Mouse (Mus musculus): Measurements from ENCODE around the gene Mark3. TPM values are rescaled to one million over a fixed set of nuclear protein-coding genes. Genes with fewer than 3 reads are reported as not detected.
A peak's percentile ranks its signal among the peaks of the same experiment; 100 is the strongest.
"Not testable (repeated sequence)": the region's sequence is repeated elsewhere in the genome, so short reads cannot be mapped to it uniquely, and the experiment has no call there.

Mark3 gene
- total and polyA plus RNA-seq, 3 experiments, result 43.9 to 71.6 TPM; not detected in 1

DNA sequence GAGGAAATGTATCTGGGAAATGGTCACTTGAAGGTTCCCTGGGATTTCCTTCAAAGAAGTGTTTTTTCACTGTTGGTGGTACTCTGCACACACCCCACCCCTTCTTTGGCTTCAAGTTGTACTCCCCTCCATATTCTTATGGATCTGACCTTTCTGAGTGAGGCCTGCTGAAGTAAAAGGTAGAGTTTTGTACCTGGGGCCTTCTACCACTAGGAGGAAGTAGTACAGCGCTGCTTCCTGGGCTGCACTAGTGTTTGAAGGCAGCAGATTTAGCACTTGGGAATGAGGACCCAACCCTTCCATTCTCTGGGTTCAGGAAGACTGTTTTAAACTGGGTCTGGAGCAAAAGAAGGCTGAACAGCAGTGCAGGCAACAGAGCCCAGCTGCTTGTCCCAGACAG is 23.6 kb upstream of the Mark3 start:
- Histone ChIP-seq H3K4me3 (ENCODE audit: control insufficient read depth in 1 of 2, insufficient read depth in 1 of 2, low read depth in 2 of 2, low read length in 2 of 2) (no peak overlapping the region), H3K9me3 (replicated peaks; ENCODE audit: insufficient read depth, low read length) (no peaks in the 10 kb centered on the region), H3K27ac (ENCODE audit: control insufficient read depth, low read depth, low read length) (no peak overlapping the region), H3K79me2 (ENCODE audit: control insufficient read depth, insufficient read depth, low read length, poor library complexity) (no peaks in the 10 kb centered on the region), H3K36me3 (ENCODE audit: control insufficient read depth in 1 of 2, insufficient read depth in 2 of 2, low read length in 2 of 2) (peaks cover 3 to 6% of the 10 kb centered on the region in 2 experiments; a peak in 2 of 4 replicates), H3K4me1 (ENCODE audit: control insufficient read depth in 1 of 2, insufficient read depth in 2 of 2, low read length in 2 of 2) (0 out of 4 replicates have a peak, but pooled peaks cover 0 to 2% of the 10 kb centered on the region in 2 experiments), H3K9ac (ENCODE audit: control insufficient read depth, low read depth, low read length, poor library complexity, severe bottlenecking) (no peak overlapping the region), H3K27me3 (ENCODE audit: control insufficient read depth in 1 of 2, insufficient read depth in 2 of 2, low read length in 2 of 2) (no peaks in the 10 kb centered on the region)
- DNase-seq (ENCODE audit: low read depth, low spot score), result no peak
- TF ChIP-seq MXI1 (IDR thresholded peaks at IDR 0.05; ENCODE audit: low read depth, low read length) (no peak), USF2 (IDR thresholded peaks at IDR 0.05; ENCODE audit: borderline replicate concordance in 1 of 2, insufficient read depth in 1 of 2, low read depth in 1 of 2, low read length in 2 of 2) (no peak), SMC3 (IDR thresholded peaks at IDR 0.05; ENCODE audit: low read depth, low read length) (peak; percentile 8; the same call in 1 of the 2 replicates), NELFE (IDR thresholded peaks at IDR 0.05; ENCODE audit: low read depth, low read length) (no peak), CTCF (IDR thresholded peaks at IDR 0.05 in 2 of 3, conservative IDR thresholded peaks at IDR 0.05 in 1 of 3; ENCODE audit: control insufficient read depth in 1 of 3, insufficient read depth in 1 of 3, low read depth in 2 of 3, low read length in 3 of 3, poor library complexity in 1 of 3, severe bottlenecking in 1 of 3) (peak in 1 of 3 experiments; percentile 17; a peak in 1 of 6 replicates)

DNA sequence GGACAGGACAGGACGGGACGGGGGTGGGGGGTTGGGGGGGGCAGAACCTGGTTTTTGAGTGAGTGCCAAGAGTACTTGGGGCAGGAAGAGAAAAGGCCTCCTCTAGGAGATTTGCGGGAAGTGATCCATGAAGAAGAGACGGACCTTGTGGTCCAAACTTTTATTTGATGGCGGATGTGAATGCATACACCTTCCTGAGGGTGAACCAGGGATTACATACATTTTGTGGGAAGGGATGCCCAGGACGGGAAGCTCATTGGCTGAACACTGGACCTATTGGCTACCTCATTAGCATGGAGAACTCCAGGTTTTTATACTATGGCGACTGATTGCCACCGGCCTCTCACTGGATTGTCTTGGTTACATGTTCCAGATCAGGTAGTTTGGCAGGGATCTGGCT is 22.0 kb upstream of the Mark3 start:
- Histone ChIP-seq H3K4me1 (ENCODE audit: control insufficient read depth in 1 of 2, insufficient read depth in 2 of 2, low read length in 2 of 2) (0 out of 4 replicates have a peak, but pooled peaks cover 0 to 3% of the 10 kb centered on the region in 2 experiments), H3K9me3 (replicated peaks; ENCODE audit: insufficient read depth, low read length) (no peaks in the 10 kb centered on the region), H3K27me3 (ENCODE audit: control insufficient read depth in 1 of 2, insufficient read depth in 2 of 2, low read length in 2 of 2) (no peaks in the 10 kb centered on the region), H3K36me3 (ENCODE audit: control insufficient read depth in 1 of 2, insufficient read depth in 2 of 2, low read length in 2 of 2) (peaks cover 1% of the 10 kb centered on the region in 2 experiments; a peak in 1 of 4 replicates), H3K79me2 (ENCODE audit: control insufficient read depth, insufficient read depth, low read length, poor library complexity) (no peaks in the 10 kb centered on the region), H3K9ac (ENCODE audit: control insufficient read depth, low read depth, low read length, poor library complexity, severe bottlenecking) (no peak overlapping the region), H3K4me3 (ENCODE audit: control insufficient read depth in 1 of 2, insufficient read depth in 1 of 2, low read depth in 2 of 2, low read length in 2 of 2) (no peak overlapping the region), H3K27ac (ENCODE audit: control insufficient read depth, low read depth, low read length) (no peak overlapping the region)
- DNase-seq (ENCODE audit: low read depth, low spot score), result no peak
- no peak for TF ChIP-seq GATA1 (IDR thresholded peaks at IDR 0.05; ENCODE audit: low read depth, low read length)
- TF ChIP-seq NELFE (IDR thresholded peaks at IDR 0.05; ENCODE audit: low read depth, low read length), result no peak
- no peak for TF ChIP-seq MYC (IDR thresholded peaks at IDR 0.05; ENCODE audit: low read depth, low read length)

DNA sequence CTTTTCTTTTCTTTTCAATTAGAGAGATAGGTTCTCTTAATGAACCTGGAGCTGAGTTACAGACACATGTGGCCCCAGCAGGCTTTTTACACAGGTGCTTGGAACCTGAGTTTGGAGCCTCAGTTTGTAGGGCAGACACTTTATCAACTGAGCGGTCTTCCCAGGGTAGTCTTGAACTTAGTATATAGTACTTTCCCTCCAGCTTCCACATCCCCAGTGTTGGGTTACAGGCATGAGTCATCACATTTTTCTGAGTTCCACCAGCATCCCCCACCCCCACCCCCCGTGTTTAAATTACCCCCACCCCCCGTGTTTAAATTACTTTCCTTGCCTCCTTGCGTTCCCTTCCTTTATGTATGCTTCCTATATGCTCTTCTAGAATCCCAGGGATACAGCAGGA is 19.0 kb upstream of the Mark3 start:
- Histone ChIP-seq H3K9ac (ENCODE audit: control insufficient read depth, low read depth, low read length, poor library complexity, severe bottlenecking) (no peak overlapping the region), H3K27me3 (ENCODE audit: control insufficient read depth in 1 of 2, insufficient read depth in 2 of 2, low read length in 2 of 2) (no peaks in the 10 kb centered on the region), H3K4me1 (ENCODE audit: control insufficient read depth in 1 of 2, insufficient read depth in 2 of 2, low read length in 2 of 2) (peaks cover 5 to 18% of the 10 kb centered on the region in 2 experiments; a peak in 3 of 4 replicates)

DNA sequence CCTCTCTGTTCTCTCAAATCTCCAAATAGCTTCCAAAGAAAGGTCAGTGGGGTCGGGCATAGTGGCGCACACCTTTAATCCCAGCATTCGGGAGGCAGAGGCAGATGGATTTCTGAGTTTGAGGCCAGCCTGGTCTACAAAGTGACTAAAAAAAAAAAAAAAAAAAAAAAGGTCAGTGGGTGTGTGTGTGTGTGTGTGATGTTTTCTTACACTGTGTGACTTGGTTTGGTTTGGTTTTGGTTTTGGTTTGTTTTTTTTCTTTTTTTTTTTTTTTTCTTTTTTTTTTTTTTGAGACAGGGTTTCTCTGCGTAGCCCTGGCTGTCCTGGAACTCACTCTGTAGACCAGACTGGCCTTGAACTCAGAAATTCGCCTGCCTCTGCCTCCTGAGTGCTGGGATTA is 18.4 kb upstream of the Mark3 start:
- not testable (repeated sequence) for H3K9me3 ChIP-seq (replicated peaks; ENCODE audit: insufficient read depth, low read length); DNase-seq (ENCODE audit: low read depth, low spot score); H3K9ac ChIP-seq (ENCODE audit: control insufficient read depth, low read depth, low read length, poor library complexity, severe bottlenecking); H3K79me2 ChIP-seq (ENCODE audit: control insufficient read depth, insufficient read depth, low read length, poor library complexity); H3K27me3 ChIP-seq (ENCODE audit: control insufficient read depth in 1 of 2, insufficient read depth in 2 of 2, low read length in 2 of 2); H3K27ac ChIP-seq (ENCODE audit: control insufficient read depth, low read depth, low read length); H3K36me3 ChIP-seq (ENCODE audit: control insufficient read depth in 1 of 2, insufficient read depth in 2 of 2, low read length in 2 of 2); H3K4me3 ChIP-seq (ENCODE audit: control insufficient read depth in 1 of 2, insufficient read depth in 1 of 2, low read depth in 2 of 2, low read length in 2 of 2)
- H3K4me1 ChIP-seq (ENCODE audit: control insufficient read depth in 1 of 2, insufficient read depth in 2 of 2, low read length in 2 of 2), result peaks cover 5 to 18% of the 10 kb centered on the region in 2 experiments; a peak in 3 of 4 replicates

More for the DNA sequence above, 19.0 kb upstream of the Mark3 start:
- DNase-seq (ENCODE audit: low read depth, low spot score), result no peak
- Histone ChIP-seq H3K79me2 (ENCODE audit: control insufficient read depth, insufficient read depth, low read length, poor library complexity) (no peaks in the 10 kb centered on the region), H3K36me3 (ENCODE audit: control insufficient read depth in 1 of 2, insufficient read depth in 2 of 2, low read length in 2 of 2) (peaks cover 0 to 6% of the 10 kb centered on the region in 2 experiments; a peak in 2 of 4 replicates), H3K4me3 (ENCODE audit: control insufficient read depth in 1 of 2, insufficient read depth in 1 of 2, low read depth in 2 of 2, low read length in 2 of 2) (no peak overlapping the region), H3K27ac (ENCODE audit: control insufficient read depth, low read depth, low read length) (no peak overlapping the region), H3K9me3 (replicated peaks; ENCODE audit: insufficient read depth, low read length) (no peaks in the 10 kb centered on the region)
- TF ChIP-seq HCFC1 (IDR thresholded peaks at IDR 0.05; ENCODE audit: low read depth, low read length), result no peak
- TF ChIP-seq MXI1 (IDR thresholded peaks at IDR 0.05; ENCODE audit: low read depth, low read length), result no peak
- no peak for TF ChIP-seq E2F4 (IDR thresholded peaks at IDR 0.05; ENCODE audit: borderline replicate concordance, low read depth, low read length)
- no peak for TF ChIP-seq CHD2 (IDR thresholded peaks at IDR 0.05; ENCODE audit: low read length)
- no peak for TF ChIP-seq TBP (IDR thresholded peaks at IDR 0.05; ENCODE audit: low read depth, low read length)
- no peak for TF ChIP-seq GATA1 (IDR thresholded peaks at IDR 0.05; ENCODE audit: low read depth, low read length)
- no peak for TF ChIP-seq ZMIZ1 (IDR thresholded peaks at IDR 0.05; ENCODE audit: low read depth, low read length)
- no peak for TF ChIP-seq CHD1 (IDR thresholded peaks at IDR 0.05; ENCODE audit: low read depth, low read length)
